Mouse (Mus musculus) CD4-positive, CD25-positive, alpha-beta regulatory T cell (primary cell): ENCODE measurements around the gene Kank3. TPM values are rescaled to one million over a fixed set of nuclear protein-coding genes. Genes with fewer than 3 reads are reported as not detected.

Experiments
- polyA plus RNA-seq: library from polyadenylated mRNA; unstranded; fragments of 100-300 nt; shearing (Covaris generic); gene quantifications from one replicate; pipeline ENCODE4 v1.2.1, GENCODE M21; 2017

Kank3 gene
- polyA plus RNA-seq: 8.6 TPM

GRCm38 (mm10) chr17:33810334-33811141 lies at the start of gene Kank3:
Gene Kank3, plus strand, starts transcription at chr17:33810519.

GRCm38 (mm10) chr17:33781124-33781977 lies 29.0 kb upstream of the Kank3 start, which contains the start of gene Angptl4:
Gene Angptl4, minus strand, starts transcription at chr17:33781830.

GRCm38 (mm10) chr17:33824084-33824996 lies 14.0 kb downstream of the Kank3 start, which contains the start of the genes Rps28 and Ndufa7:
Gene Rps28, minus strand, starts transcription at chr17:33824562.
Gene Ndufa7, plus strand, starts transcription at chr17:33824572.

GRCm38 (mm10) chr17:33842966-33843795 lies 32.9 kb downstream of the Kank3 start, which contains the start of gene Cd320:
Gene Cd320, plus strand, starts transcription at chr17:33843091.

Other genes with a start within 250 kb of the Kank3 start
- 74.9 TPM for gene Zfp414, start 181.4 kb upstream of the Kank3 start, polyA plus RNA-seq
- 2.2 TPM for gene Pram1, start 172.5 kb upstream of the Kank3 start, polyA plus RNA-seq
- gene Hnrnpm, start 123.7 kb upstream of the Kank3 start, polyA plus RNA-seq: 381 TPM
- gene March2, start 91.8 kb upstream of the Kank3 start, polyA plus RNA-seq: 122 TPM
- 284 TPM for gene Rab11b, start 50.0 kb upstream of the Kank3 start, polyA plus RNA-seq
- gene Angptl4, start 28.7 kb upstream of the Kank3 start, polyA plus RNA-seq: 4.3 TPM
- 904 TPM for gene Rps28, start 14.0 kb downstream of the Kank3 start, polyA plus RNA-seq
- gene Ndufa7, start 14.1 kb downstream of the Kank3 start, polyA plus RNA-seq: 318 TPM
- gene Cd320, start 32.6 kb downstream of the Kank3 start, polyA plus RNA-seq: 19.6 TPM
- gene Gm7029, start 63.3 kb downstream of the Kank3 start, polyA plus RNA-seq: not detected
- 9.8 TPM for gene Kifc1, start 80.1 kb downstream of the Kank3 start, polyA plus RNA-seq
- 4.2 TPM for gene Platr17, start 94.6 kb downstream of the Kank3 start, polyA plus RNA-seq
- 123 TPM for gene Daxx, start 98.9 kb downstream of the Kank3 start, polyA plus RNA-seq
- gene Tapbp, start 105.4 kb downstream of the Kank3 start, polyA plus RNA-seq: 644 TPM
- gene Zbtb22, start 105.4 kb downstream of the Kank3 start, polyA plus RNA-seq: 22.0 TPM
- gene Rgl2, start 119.0 kb downstream of the Kank3 start, polyA plus RNA-seq: 184 TPM
- 142 TPM for gene Pfdn6, start 129.8 kb downstream of the Kank3 start, polyA plus RNA-seq
- 72.1 TPM for gene Wdr46, start 130.1 kb downstream of the Kank3 start, polyA plus RNA-seq
- 34.4 TPM for gene B3galt4, start 141.0 kb downstream of the Kank3 start, polyA plus RNA-seq
- 76.7 TPM for gene Vps52, start 145.3 kb downstream of the Kank3 start, polyA plus RNA-seq
- 2,208 TPM for gene Rps18, start 145.5 kb downstream of the Kank3 start, polyA plus RNA-seq
- gene H2-K1, start 189.8 kb downstream of the Kank3 start, polyA plus RNA-seq: 11,991 TPM
- gene Ring1, start 214.2 kb downstream of the Kank3 start, polyA plus RNA-seq: 35.8 TPM
- 310 TPM for gene H2-Ke6, start 217.5 kb downstream of the Kank3 start, polyA plus RNA-seq
- 128 TPM for gene Slc39a7, start 221.2 kb downstream of the Kank3 start, polyA plus RNA-seq
- 72.5 TPM for gene Rxrb, start 221.3 kb downstream of the Kank3 start, polyA plus RNA-seq
- gene Col11a2, start 228.9 kb downstream of the Kank3 start, polyA plus RNA-seq: 3.9 TPM